8 mouse cellular contexts compared by ENCODE assay signal in the genomic region with DNA sequence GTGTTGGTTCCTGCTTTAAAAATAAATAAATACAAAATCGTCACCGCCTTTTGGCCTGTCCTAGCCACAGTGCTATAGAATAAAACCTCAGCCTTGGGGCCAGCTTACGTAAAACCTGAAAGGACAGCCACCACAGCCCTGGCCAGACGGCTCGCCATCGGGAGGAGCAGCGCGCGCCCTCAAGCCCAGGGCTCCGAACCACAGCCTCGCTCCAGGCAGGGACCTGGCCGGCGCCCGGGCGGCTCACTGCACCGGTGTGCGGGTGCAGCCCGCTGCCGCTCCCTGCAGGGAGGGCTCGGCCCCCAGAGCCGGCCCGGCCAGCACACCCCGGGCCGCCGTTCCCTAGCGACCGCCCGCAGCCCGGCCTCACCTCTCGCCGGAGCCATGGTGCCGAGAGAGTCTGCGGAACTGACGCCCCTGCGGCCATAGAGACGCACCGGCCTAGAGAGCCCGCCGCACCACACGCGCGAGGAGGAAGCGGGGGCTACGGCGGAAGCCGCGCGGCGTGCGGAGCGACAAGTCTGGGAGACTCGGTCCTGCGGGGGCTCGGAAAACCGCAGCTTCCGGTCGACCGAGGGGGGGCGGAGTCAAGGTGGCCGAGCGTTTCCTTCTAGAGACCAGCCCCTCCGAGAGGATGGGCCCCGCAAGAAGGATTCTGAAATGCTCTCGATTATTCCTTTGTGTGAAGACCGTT. TPM values are rescaled to one million over a fixed set of nuclear protein-coding genes. Genes with fewer than 3 reads are reported as not detected.
DNase-seq lines count a peak whose midpoint lies in the region; ATAC-seq and TF ChIP-seq lines count a peak whose summit lies in the region.

A gene (minus strand): TSS at position 565 of the 694 bp plus-strand sequence.

- no peak for TF ChIP-seq RAD21 in CH12.LX (IDR thresholded peaks at IDR 0.05; ENCODE audit: low read depth, low read length)

- H3K4me3 ChIP-seq in CH12.LX (replicated peaks in 1 of 3; ENCODE audit: low read depth in 2 of 3, low read length in 2 of 3, poor library complexity in 1 of 3): peak within 1 kb of the TSS; percentile 63 to 85 (median 74)
- H3K4me3 ChIP-seq in forebrain, embryonic 11.5 days (ENCODE audit: low read depth, low read length): peak within 1 kb of the TSS; percentile 92
- peak within 1 kb of the TSS; percentile 78 for H3K4me3 ChIP-seq in heart, embryonic 16.5 days (ENCODE audit: low read length)
- H3K4me3 ChIP-seq in liver, embryonic 16.5 days (ENCODE audit: low read depth, low read length): peak within 1 kb of the TSS; percentile 92
- H3K4me3 ChIP-seq in neural tube, embryonic 13.5 days: peak within 1 kb of the TSS; percentile 67
- peak within 1 kb of the TSS; percentile 93 for H3K4me3 ChIP-seq in testis, adult 2 months (ENCODE audit: control insufficient read depth, low read depth, low read length)

- peak within 1 kb of the TSS; percentile 97; the same call in 1 of the 2 replicates for H3K4me2 ChIP-seq in CH12.LX (ENCODE audit: insufficient read depth, low read depth, poor library complexity, severe bottlenecking)
- H3K4me2 ChIP-seq in forebrain, embryonic 11.5 days (ENCODE audit: low read depth, low read length, severe bottlenecking): peak within 1 kb of the TSS; percentile 50
- H3K4me2 ChIP-seq in heart, embryonic 16.5 days (ENCODE audit: low read depth, low read length): peak within 1 kb of the TSS; percentile 63
- H3K4me2 ChIP-seq in liver, embryonic 16.5 days (ENCODE audit: low read depth, low read length): peak within 1 kb of the TSS; percentile 69
- H3K4me2 ChIP-seq in neural tube, embryonic 13.5 days: peak within 1 kb of the TSS; percentile 58

- in situ Hi-C loops in CH12.LX (cut with MboI; ENCODE audit: low pct_ligation_motif_present, low pct_unique_long_range_greater_than_20kb, low sequenced_read_pairs): no loop called here

- TF ChIP-seq EP300 in CH12.LX (IDR thresholded peaks at IDR 0.05; ENCODE audit: low read length): no peak

- ATAC-seq in forebrain, embryonic 11.5 days (replicated peaks; ENCODE audit: low FRiP score): peak; percentile 97
- ATAC-seq in heart, embryonic 16.5 days (replicated peaks; ENCODE audit: extremely low read depth, insufficient read depth, low FRiP score): peak; percentile 98
- peak; percentile 96 for ATAC-seq in liver, embryonic 16.5 days (ENCODE audit: low read depth)
- peak; percentile 99 for ATAC-seq in neural tube, embryonic 13.5 days (ENCODE audit: low read depth)

- WGBS in forebrain, embryonic 11.5 days: under 1% methylated on average over 65 of the region's 65 CpGs
- under 1% methylated on average over 62 of the region's 65 CpGs for WGBS in heart, embryonic 16.5 days
- WGBS in liver, embryonic 16.5 days (ENCODE audit: insufficient replicate concordance): under 1% methylated on average over 65 of the region's 65 CpGs
- WGBS in neural tube, embryonic 13.5 days: under 1% methylated on average over 65 of the region's 65 CpGs

- H3K9ac ChIP-seq in CH12.LX (ENCODE audit: insufficient read depth, low read depth): peak within 1 kb of the TSS; percentile 57
- H3K9ac ChIP-seq in forebrain, embryonic 11.5 days (ENCODE audit: low read length): peak within 1 kb of the TSS; percentile 96
- H3K9ac ChIP-seq in heart, embryonic 16.5 days (ENCODE audit: low read length): peak within 1 kb of the TSS; percentile 89
- peak within 1 kb of the TSS; percentile 91 for H3K9ac ChIP-seq in liver, embryonic 16.5 days (ENCODE audit: low read depth, low read length)
- H3K9ac ChIP-seq in neural tube, embryonic 13.5 days: peak within 1 kb of the TSS; percentile 88

- H3K79me2 ChIP-seq in CH12.LX (replicated peaks; ENCODE audit: control insufficient read depth, extremely low read depth, insufficient read depth, poor library complexity, severe bottlenecking): 0 out of 2 replicates have a peak, but pooled peaks cover 2% of the 10 kb centered on the region

- DNase-seq in CH12.LX (ENCODE audit: extremely low read depth): peak; percentile 89
- DNase-seq in c-Kit-positive CD71-positive TER-119-negative erythroid progenitor cells, embryonic 14.5 days (ENCODE audit: low read depth): peak; percentile 78
- peak; percentile 95 for DNase-seq in forebrain, embryonic 11.5 days (ENCODE audit: low spot score)
- DNase-seq in kidney, postnatal 4 days: peak; percentile 95 to 97

- H3K9me3 ChIP-seq in CH12.LX (replicated peaks; ENCODE audit: low read length): no peaks in the 10 kb centered on the region
- H3K9me3 ChIP-seq in forebrain, embryonic 11.5 days (ENCODE audit: control insufficient read depth, low read length): no peaks in the 10 kb centered on the region
- H3K9me3 ChIP-seq in heart, embryonic 16.5 days (replicated peaks; ENCODE audit: control insufficient read depth, low read length): no peaks in the 10 kb centered on the region
- H3K9me3 ChIP-seq in liver, embryonic 16.5 days (replicated peaks; ENCODE audit: control insufficient read depth, low read length): no peaks in the 10 kb centered on the region
- H3K9me3 ChIP-seq in neural tube, embryonic 13.5 days: no peaks in the 10 kb centered on the region

- peaks cover 5 to 17% of the 10 kb centered on the region in 2 experiments for H3K36me3 ChIP-seq in CH12.LX (replicated peaks in 1 of 2; ENCODE audit: control insufficient read depth in 1 of 2, insufficient read depth in 1 of 2, low read length in 1 of 2)
- H3K36me3 ChIP-seq in forebrain, embryonic 11.5 days (ENCODE audit: control insufficient read depth, insufficient read depth, low read length): no peaks in the 10 kb centered on the region; the same call in 1 of the 2 replicates
- 0 out of 2 replicates have a peak, but pooled peaks cover 2% of the 10 kb centered on the region for H3K36me3 ChIP-seq in heart, embryonic 16.5 days (ENCODE audit: control insufficient read depth, insufficient read depth)
- peaks cover 2% of the 10 kb centered on the region; the same call in 1 of the 2 replicates for H3K36me3 ChIP-seq in liver, embryonic 16.5 days (ENCODE audit: control insufficient read depth, insufficient read depth)
- H3K36me3 ChIP-seq in neural tube, embryonic 13.5 days: peaks cover 12% of the 10 kb centered on the region
- no peaks in the 10 kb centered on the region for H3K36me3 ChIP-seq in testis, adult 2 months (ENCODE audit: control insufficient read depth, insufficient read depth, low read length)

- dilution Hi-C loops in CH12.LX (cut with MboI; ENCODE audit: extremely low pct_ligation_motif_present, extremely low pct_unique_long_range_greater_than_20kb, low sequenced_read_pairs): no loop called here

- H3K27ac ChIP-seq in CH12.LX (ENCODE audit: insufficient read depth, low read depth): peak within 1 kb of the TSS; percentile 2
- peak within 1 kb of the TSS; percentile 92 for H3K27ac ChIP-seq in forebrain, embryonic 11.5 days (ENCODE audit: low read depth, low read length)
- H3K27ac ChIP-seq in heart, embryonic 16.5 days (ENCODE audit: low read length): peak within 1 kb of the TSS; percentile 85
- H3K27ac ChIP-seq in liver, embryonic 16.5 days (ENCODE audit: low read length): peak within 1 kb of the TSS; percentile 85
- H3K27ac ChIP-seq in neural tube, embryonic 13.5 days (replicated peaks): peak within 1 kb of the TSS; percentile 95
- H3K27ac ChIP-seq in testis, adult 2 months (ENCODE audit: control insufficient read depth, insufficient read depth, low read depth, low read length): peak within 1 kb of the TSS; percentile 73

- H3K27me3 ChIP-seq in CH12.LX (replicated peaks): no peaks in the 10 kb centered on the region
- H3K27me3 ChIP-seq in forebrain, embryonic 11.5 days (ENCODE audit: control insufficient read depth, insufficient read depth, low read length): no peaks in the 10 kb centered on the region
- H3K27me3 ChIP-seq in heart, embryonic 16.5 days (ENCODE audit: control insufficient read depth, insufficient read depth, low read length): no peaks in the 10 kb centered on the region
- H3K27me3 ChIP-seq in liver, embryonic 16.5 days (ENCODE audit: control insufficient read depth, insufficient read depth, low read depth, low read length): no peaks in the 10 kb centered on the region
- H3K27me3 ChIP-seq in neural tube, embryonic 13.5 days: no peaks in the 10 kb centered on the region
- H3K27me3 ChIP-seq in testis, adult 2 months (ENCODE audit: control insufficient read depth, insufficient read depth, low read length): no peaks in the 10 kb centered on the region

- TF ChIP-seq CTCF in CH12.LX (conservative IDR thresholded peaks at IDR 0.05 in 1 of 2, IDR thresholded peaks at IDR 0.05 in 1 of 2; ENCODE audit: low read depth in 2 of 2, low read length in 2 of 2): no peak
- TF ChIP-seq CTCF in testis, adult 2 months (IDR thresholded peaks at IDR 0.05; ENCODE audit: control insufficient read depth, insufficient read depth, insufficient replicate concordance, low read depth, low read length): no peak

- peak; percentile 85 for TF ChIP-seq POLR2A in CH12.LX (IDR thresholded peaks at IDR 0.05; ENCODE audit: low read depth, low read length)
- TF ChIP-seq POLR2A in testis, adult 2 months (IDR thresholded peaks at IDR 0.05; ENCODE audit: control insufficient read depth, low read depth, low read length): peak; percentile 77

- H3K4me1 ChIP-seq in CH12.LX (ENCODE audit: control insufficient read depth in 1 of 2, insufficient read depth in 2 of 2): peaks cover 5 to 41% of the 10 kb centered on the region in 2 experiments
- H3K4me1 ChIP-seq in forebrain, embryonic 11.5 days (replicated peaks; ENCODE audit: control insufficient read depth, insufficient read depth, low read length): no peaks in the 10 kb centered on the region
- no peaks in the 10 kb centered on the region; the same call in 1 of the 2 replicates for H3K4me1 ChIP-seq in heart, embryonic 16.5 days (ENCODE audit: control insufficient read depth, insufficient read depth, low read length)
- peaks cover 10% of the 10 kb centered on the region for H3K4me1 ChIP-seq in liver, embryonic 16.5 days (ENCODE audit: control insufficient read depth, low read depth, low read length)
- H3K4me1 ChIP-seq in neural tube, embryonic 13.5 days (replicated peaks): peaks cover 23% of the 10 kb centered on the region
- H3K4me1 ChIP-seq in testis, adult 2 months (ENCODE audit: control insufficient read depth, insufficient read depth, low read length): no peaks in the 10 kb centered on the region; the same call in 1 of the 2 replicates

TF ChIP-seq in CH12.LX, 34 proteins besides CTCF, POLR2A, EP300 and RAD21 (continues in another document):
- peak; percentile 71 for TF ChIP-seq MEF2A (IDR thresholded peaks at IDR 0.05; ENCODE audit: borderline replicate concordance, low read depth, low read length)
- peak; percentile 84 for TF ChIP-seq HCFC1 (IDR thresholded peaks at IDR 0.05; ENCODE audit: low read depth, low read length)

RNA-seq across cellular contexts. Expression of the gene that starts here (rescaled TPM):
- total RNA-seq in CH12.LX (2012; rRNA removed) (16.6 and 18.2 TPM in 2 replicates), CH12.LX (2014; rRNA removed) (26.2 and 27.8 TPM in 2 replicates)
- polyA plus RNA-seq in CH12.LX (2012; ENCODE audit: insufficient read length, low read depth): 18.1 and 19.7 TPM in 2 replicates
- polyA plus RNA-seq in forebrain, embryonic 11.5 days (2014; fragmentation: Nextera tagmentation; extraction: Ambion mirVana): 53.7 and 62.9 TPM in 2 replicates
- 42.9 and 43.4 TPM in 2 replicates for polyA plus RNA-seq in heart, embryonic 16.5 days (2015; fragmentation: Nextera tagmentation; extraction: Ambion mirVana)
- 15.1 and 15.3 TPM in 2 replicates for polyA plus RNA-seq in liver, embryonic 16.5 days (2015; fragmentation: Nextera tagmentation; extraction: Ambion mirVana)
- 46.4 and 52.0 TPM in 2 replicates for polyA plus RNA-seq in neural tube, embryonic 13.5 days (2015; fragmentation: Nextera tagmentation; extraction: Ambion mirVana)
- polyA plus RNA-seq in testis, adult 2 months (2012; rRNA removed): 3.1 and 4.5 TPM in 2 replicates

Comparison
In these comparisons a context has a peak if more than half of its experiments do, and no peak if none do; other contexts are left out.
1. Peak in every context shown above with its lines: DNase-seq, ATAC-seq, H3K4me3 ChIP-seq and H3K27ac ChIP-seq.
2. H3K27ac ChIP-seq: peak in every context shown above with its lines; median percentile 95 in neural tube, embryonic 13.5 days; 92 in forebrain, embryonic 11.5 days; 85 in heart, embryonic 16.5 days; 85 in liver, embryonic 16.5 days; 73 in testis, adult 2 months; 2 in CH12.LX.